Mouse (Mus musculus): ENCODE data around the gene Gm28036. TPM values are rescaled to one million over a fixed set of nuclear protein-coding genes. Genes with fewer than 3 reads are reported as not detected.

Gm28036 gene
- polyA plus RNA-seq, 1 experiment from 2014 or later: 20.7 TPM

- H3K4me3 ChIP-seq: no peak overlapping the region
- 0 out of 2 replicates have a peak, but pooled peaks cover 3% of the 10 kb centered on the region for H3K4me1 ChIP-seq
- H3K27ac ChIP-seq: no peak overlapping the region
- H3K36me3 ChIP-seq (replicated peaks): peaks cover 71% of the 10 kb centered on the region
- WGBS: 92% methylated on average over 16 of the region's 16 CpGs
- no peak for DNase-seq (ENCODE audit: extremely low spot score, low spot score)
- H3K9me3 ChIP-seq: no peaks in the 10 kb centered on the region
- no peaks in the 10 kb centered on the region for H3K27me3 ChIP-seq (ENCODE audit: poor library complexity, severe bottlenecking)
These were observed 48.3 kb downstream of the Gm28036 start for GRCm38 (mm10) chr2:156078421-156079182.

GRCm38 (mm10) chr2:156077461-156077860 lies 49.4 kb downstream of the Gm28036 start:
- Histone ChIP-seq H3K4me1 (0 out of 2 replicates have a peak, but pooled peaks cover 3% of the 10 kb centered on the region), H3K9me3 (no peaks in the 10 kb centered on the region), H3K27me3 (ENCODE audit: poor library complexity, severe bottlenecking) (no peaks in the 10 kb centered on the region), H3K27ac (no peak overlapping the region), H3K4me3 (no peak overlapping the region), H3K36me3 (replicated peaks) (peaks cover 78% of the 10 kb centered on the region)
- WGBS: 91% methylated on average over 7 of the region's 7 CpGs
- no peak for DNase-seq (ENCODE audit: extremely low spot score, low spot score)

- Histone ChIP-seq H3K9me3 (no peaks in the 10 kb centered on the region), H3K4me3 (no peak overlapping the region), H3K27ac (no peak overlapping the region), H3K4me1 (no peaks in the 10 kb centered on the region), H3K27me3 (ENCODE audit: poor library complexity, severe bottlenecking) (no peaks in the 10 kb centered on the region), H3K36me3 (replicated peaks) (peaks cover 100% of the 10 kb centered on the region)
- WGBS: 96% methylated on average over 15 of the region's 15 CpGs
- no peak for DNase-seq (ENCODE audit: extremely low spot score, low spot score)
These were observed 53.2 kb downstream of the Gm28036 start for GRCm38 (mm10) chr2:156073725-156074124.

- Histone ChIP-seq H3K9me3 (no peaks in the 10 kb centered on the region), H3K4me1 (peaks cover 8% of the 10 kb centered on the region), H3K27me3 (ENCODE audit: poor library complexity, severe bottlenecking) (no peaks in the 10 kb centered on the region), H3K4me3 (no peak overlapping the region), H3K27ac (no peak overlapping the region), H3K36me3 (replicated peaks) (peaks cover 92% of the 10 kb centered on the region)
- 95% methylated on average over 10 of the region's 10 CpGs for WGBS
- no peak for DNase-seq (ENCODE audit: extremely low spot score, low spot score)
These were observed 55.7 kb downstream of the Gm28036 start for GRCm38 (mm10) chr2:156071236-156071635.

GRCm38 (mm10) chr2:156067916-156068315 lies 59.0 kb downstream of the Gm28036 start:
- H3K27ac ChIP-seq: no peak overlapping the region
- peaks cover 59% of the 10 kb centered on the region for H3K36me3 ChIP-seq (replicated peaks)
- no peak overlapping the region for H3K4me3 ChIP-seq
- DNase-seq (ENCODE audit: extremely low spot score, low spot score): no peak
- 95% methylated on average over 10 of the region's 10 CpGs for WGBS
- H3K27me3 ChIP-seq (ENCODE audit: poor library complexity, severe bottlenecking): no peaks in the 10 kb centered on the region
- no peaks in the 10 kb centered on the region for H3K9me3 ChIP-seq
- peaks cover 23% of the 10 kb centered on the region for H3K4me1 ChIP-seq

GRCm38 (mm10) chr2:156066126-156066525 lies 60.8 kb downstream of the Gm28036 start:
- WGBS: 36% methylated on average over 10 of the region's 10 CpGs
- Histone ChIP-seq H3K9me3 (no peaks in the 10 kb centered on the region), H3K36me3 (replicated peaks) (peaks cover 41% of the 10 kb centered on the region), H3K27ac (peak overlapping the region; percentile 94), H3K4me1 (peaks cover 23% of the 10 kb centered on the region), H3K27me3 (ENCODE audit: poor library complexity, severe bottlenecking) (no peaks in the 10 kb centered on the region), H3K4me3 (peak overlapping the region; percentile 85)
- no peak for DNase-seq (ENCODE audit: extremely low spot score, low spot score)

- Histone ChIP-seq H3K4me1 (peaks cover 23% of the 10 kb centered on the region), H3K36me3 (replicated peaks) (peaks cover 33% of the 10 kb centered on the region), H3K27me3 (ENCODE audit: poor library complexity, severe bottlenecking) (no peaks in the 10 kb centered on the region), H3K9me3 (no peaks in the 10 kb centered on the region), H3K27ac (peak within 1 kb of the TSS; percentile 94), H3K4me3 (peak within 1 kb of the TSS; percentile 85)
- WGBS: under 1% methylated on average over 81 of the region's 81 CpGs
- peak; percentile 83 for DNase-seq (ENCODE audit: extremely low spot score, low spot score)
These were observed 61.5 kb downstream of the Gm28036 start, which contains the start of gene Spag4 for GRCm38 (mm10) chr2:156065099-156066041. Gene Spag4 (plus strand): TSS chr2:156065175.

GRCm38 (mm10) chr2:156052816-156053215 lies 74.1 kb downstream of the Gm28036 start, which contains the start of gene Fer1l4:
Gene Fer1l4 (minus strand): TSS chr2:156052947.
- H3K4me1 ChIP-seq: peaks cover 10% of the 10 kb centered on the region
- no peak within 1 kb of the TSS for H3K27ac ChIP-seq
- H3K9me3 ChIP-seq: no peaks in the 10 kb centered on the region
- no peak for DNase-seq (ENCODE audit: extremely low spot score, low spot score)
- no peaks in the 10 kb centered on the region for H3K36me3 ChIP-seq (replicated peaks)
- 87% methylated on average over 9 of the region's 9 CpGs for WGBS
- no peak within 1 kb of the TSS for H3K4me3 ChIP-seq
- peaks cover 17% of the 10 kb centered on the region for H3K27me3 ChIP-seq (ENCODE audit: poor library complexity, severe bottlenecking)

- no peak for DNase-seq (ENCODE audit: extremely low spot score, low spot score)
- H3K4me3 ChIP-seq: peak overlapping the region; percentile 18; the same call in 1 of the 2 replicates
- H3K9me3 ChIP-seq: no peaks in the 10 kb centered on the region
- H3K4me1 ChIP-seq: peaks cover 10% of the 10 kb centered on the region
- no peaks in the 10 kb centered on the region for H3K36me3 ChIP-seq (replicated peaks)
- no peak overlapping the region for H3K27ac ChIP-seq
- 8% methylated on average over 19 of the region's 19 CpGs for WGBS
- H3K27me3 ChIP-seq (ENCODE audit: poor library complexity, severe bottlenecking): peaks cover 29% of the 10 kb centered on the region
These were observed 79.0 kb downstream of the Gm28036 start for GRCm38 (mm10) chr2:156047929-156048328.

GRCm38 (mm10) chr2:156042903-156043302 lies 84.0 kb downstream of the Gm28036 start:
- peaks cover 13% of the 10 kb centered on the region for H3K27me3 ChIP-seq (ENCODE audit: poor library complexity, severe bottlenecking)
- no peak overlapping the region for H3K27ac ChIP-seq
- no peak for DNase-seq (ENCODE audit: extremely low spot score, low spot score)
- 82% methylated on average over 8 of the region's 8 CpGs for WGBS
- no peaks in the 10 kb centered on the region for H3K9me3 ChIP-seq
- no peaks in the 10 kb centered on the region for H3K36me3 ChIP-seq (replicated peaks)
- H3K4me3 ChIP-seq: no peak overlapping the region
- H3K4me1 ChIP-seq: peaks cover 3% of the 10 kb centered on the region

- H3K4me1 ChIP-seq: no peaks in the 10 kb centered on the region
- H3K36me3 ChIP-seq (replicated peaks): no peaks in the 10 kb centered on the region
- H3K27me3 ChIP-seq (ENCODE audit: poor library complexity, severe bottlenecking): no peaks in the 10 kb centered on the region
- 86% methylated on average over 3 of the region's 3 CpGs for WGBS
- no peak overlapping the region for H3K4me3 ChIP-seq
- H3K27ac ChIP-seq: no peak overlapping the region
- no peaks in the 10 kb centered on the region for H3K9me3 ChIP-seq
- DNase-seq (ENCODE audit: extremely low spot score, low spot score): no peak
These were observed 87.5 kb downstream of the Gm28036 start for GRCm38 (mm10) chr2:156039390-156039789.

GRCm38 (mm10) chr2:156025482-156025881 lies 101.4 kb downstream of the Gm28036 start:
- Histone ChIP-seq H3K4me3 (no peak overlapping the region), H3K9me3 (no peaks in the 10 kb centered on the region), H3K27ac (no peak overlapping the region), H3K4me1 (no peaks in the 10 kb centered on the region), H3K36me3 (replicated peaks) (peaks cover under 1% of the 10 kb centered on the region; the same call in 1 of the 2 replicates), H3K27me3 (ENCODE audit: poor library complexity, severe bottlenecking) (no peaks in the 10 kb centered on the region)
- no peak for DNase-seq (ENCODE audit: extremely low spot score, low spot score)
